Mouse (Mus musculus) cortical plate, adult 2 months (tissue): ENCODE results near the gene Polr1c.

Experiments used
- CTCF ChIP-seq: fragments of 200-500 bp; IDR thresholded peaks from 2 replicates; pipeline ENCODE4 v1.5.1; 2011; ENCODE audit warnings: mild to moderate bottlenecking, control low read depth, low read length; ENCODE audit not compliant: insufficient read depth; ENCODE audit errors: extremely low read depth
- POLR2A ChIP-seq: fragments of 200-500 bp; IDR thresholded peaks from 2 replicates; pipeline ENCODE4 v1.6.1; 2011; ENCODE audit warnings: mild to moderate bottlenecking, low read length, control low read depth; ENCODE audit not compliant: insufficient read depth; ENCODE audit errors: extremely low read depth

GRCm38 (mm10) chr17:46237480-46237879 lies 10.4 kb downstream of the Polr1c start:
- TF ChIP-seq CTCF: no peak
- no peak for TF ChIP-seq POLR2A
